Mouse (Mus musculus) heart, adult 11 months (tissue): ENCODE data around the gene Ogdhl.

Source experiments
- DNase-seq: peaks from one replicate; pipeline ENCODE4 v3.0.0; 2022

Gene Ogdhl

DNA sequence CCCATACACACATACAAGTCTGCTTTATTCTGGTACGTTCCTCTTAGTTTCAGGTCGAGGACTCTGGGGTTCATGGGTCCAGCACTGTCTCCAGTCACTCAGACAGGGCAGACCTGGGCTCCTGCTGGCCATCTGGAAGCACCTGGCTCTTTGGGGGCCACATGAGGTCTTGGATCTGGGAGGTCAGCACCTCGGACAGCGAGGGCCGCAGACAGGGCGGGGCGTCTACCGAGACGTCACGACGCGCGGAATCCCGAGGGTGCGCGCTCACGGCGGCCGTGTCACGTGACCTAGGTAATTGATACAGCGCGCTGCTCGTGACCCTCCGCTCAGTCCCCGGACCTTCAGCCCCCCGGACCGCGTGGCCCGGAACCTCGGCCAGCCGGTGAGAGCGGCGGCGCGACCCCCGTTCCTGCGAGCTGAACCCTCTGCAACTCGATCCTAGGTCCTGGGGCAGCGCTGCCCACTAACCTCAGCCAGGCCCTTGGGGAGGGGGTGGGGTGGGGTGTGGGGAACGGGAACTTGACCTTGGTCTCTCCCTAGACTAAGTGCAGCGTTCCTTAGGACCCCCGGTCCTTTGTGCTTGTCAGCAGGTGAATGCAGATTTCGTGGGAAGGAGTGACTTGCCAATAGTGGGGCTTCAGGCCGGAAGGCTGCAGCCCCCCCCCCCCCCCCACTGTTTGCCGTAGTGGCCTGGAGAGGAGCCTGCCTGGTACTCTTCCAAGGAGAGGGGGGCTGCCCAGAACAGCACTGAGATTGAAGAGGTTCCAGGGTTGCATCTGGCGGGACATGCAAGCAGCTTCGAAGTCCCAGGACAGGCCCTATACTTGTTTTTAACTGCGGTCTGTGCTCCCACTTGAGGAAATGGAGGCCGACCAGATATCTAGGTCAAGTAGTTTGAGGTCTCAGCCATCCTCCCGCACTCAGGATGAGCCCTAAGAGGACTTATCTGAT lies at the start of gene Ogdhl:
TSS of gene Ogdhl (plus strand) at position 288 of the 954 bp plus-strand sequence.
- DNase-seq: peak; percentile 93

DNA sequence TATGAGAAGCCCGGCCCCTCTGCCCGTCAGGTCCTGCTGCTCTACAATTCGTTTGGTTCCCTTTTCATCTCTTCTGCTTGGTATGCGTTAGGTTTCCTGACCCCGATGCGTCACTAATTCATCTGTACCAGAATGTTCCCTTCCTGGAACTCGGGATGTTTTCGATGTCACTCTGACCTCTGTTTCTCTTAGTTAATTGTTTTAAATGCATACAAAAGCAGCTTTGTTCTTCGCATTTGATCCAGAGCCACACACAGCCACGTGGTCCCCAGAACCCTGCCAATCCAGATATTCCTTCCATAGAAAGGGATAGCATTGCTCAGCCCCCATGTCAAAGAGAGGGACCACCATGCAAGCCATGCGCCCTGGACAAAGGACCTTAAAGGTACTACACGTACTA lies 20.2 kb upstream of the Ogdhl start:
- peak; percentile 45 for DNase-seq

DNA sequence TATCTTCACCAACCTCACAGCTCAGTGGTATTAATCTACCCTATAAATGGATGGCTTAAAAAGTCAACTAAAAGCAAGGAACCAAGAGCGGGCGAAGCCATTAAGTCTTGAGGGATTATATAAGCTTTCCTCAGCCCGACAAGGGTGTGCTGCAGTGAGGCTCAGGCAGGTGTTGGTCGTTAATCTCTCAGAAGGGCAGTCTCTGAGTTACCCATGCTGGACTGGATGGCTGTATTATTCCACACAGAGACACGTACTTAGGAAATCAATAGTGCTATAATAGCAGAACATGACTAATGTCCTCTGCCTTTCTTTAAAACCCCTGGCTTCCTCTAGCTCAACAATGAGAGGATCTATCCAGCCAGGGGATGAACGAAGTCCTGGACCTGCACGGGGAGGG lies 19.4 kb upstream of the Ogdhl start:
- DNase-seq: peak; percentile 42

- DNase-seq: peak; percentile 75
Measured at GRCm38 (mm10) chr14:32304921-32305320, 16.9 kb upstream of the Ogdhl start.

- peak; percentile 86 for DNase-seq
Measured at GRCm38 (mm10) chr14:32309876-32310275, 11.9 kb upstream of the Ogdhl start.

DNA sequence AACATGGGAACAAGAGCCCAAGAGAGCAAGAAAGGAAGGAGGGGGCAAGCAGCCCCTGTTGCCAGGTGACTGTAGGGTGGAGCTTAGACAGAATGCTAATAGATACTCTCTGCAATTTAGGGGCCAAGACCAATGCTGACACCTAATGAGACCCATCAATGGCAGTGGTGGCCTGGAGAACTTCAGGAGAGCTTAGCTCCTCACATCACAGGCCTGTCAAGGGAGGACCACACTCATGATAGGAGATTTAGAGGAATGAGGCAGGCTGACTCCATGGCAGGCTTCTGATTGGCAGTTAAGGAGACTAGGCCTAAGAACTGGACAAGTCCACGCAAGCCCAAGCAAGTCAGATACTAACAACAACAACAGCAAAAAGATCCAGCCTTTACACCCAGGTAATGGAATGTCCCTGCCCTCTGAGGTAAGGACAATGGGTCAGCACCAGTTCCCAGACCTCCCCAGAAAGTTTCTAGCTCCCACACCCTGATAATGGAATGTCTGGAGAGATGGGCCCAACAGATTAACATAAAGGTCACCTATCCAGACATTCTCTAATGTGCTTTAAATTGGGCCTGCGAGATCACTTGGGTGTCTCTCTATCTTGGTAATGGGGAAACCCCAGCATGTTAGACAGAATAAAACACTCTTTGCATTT lies 10.3 kb upstream of the Ogdhl start:
- DNase-seq: peak; percentile 76

GRCm38 (mm10) chr14:32317822-32318221 lies 4.0 kb upstream of the Ogdhl start:
- DNase-seq: peak; percentile 49

- peak; percentile 96 for DNase-seq
Measured at GRCm38 (mm10) chr14:32323221-32323620, 1.4 kb downstream of the Ogdhl start.

DNA sequence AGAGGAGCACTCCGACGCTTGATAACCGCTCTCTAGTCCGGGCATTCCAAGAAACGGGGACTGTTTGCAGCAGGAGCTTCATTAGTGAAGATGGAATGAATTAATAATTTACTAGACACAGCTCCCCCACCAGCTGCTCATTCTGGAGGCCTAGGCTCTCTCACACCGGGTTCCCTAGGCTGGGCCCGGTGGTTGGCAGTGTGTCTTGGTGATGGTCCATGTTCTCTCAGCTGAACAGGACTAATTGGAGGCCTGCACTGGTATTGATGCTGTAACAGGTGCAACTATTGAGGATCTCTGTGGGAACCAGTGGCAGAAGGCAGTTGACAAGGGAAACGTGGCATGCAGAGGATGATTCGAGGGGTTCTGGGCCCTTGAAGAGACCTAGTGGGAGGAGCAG lies 5.5 kb downstream of the Ogdhl start:
- DNase-seq: no peak

DNA sequence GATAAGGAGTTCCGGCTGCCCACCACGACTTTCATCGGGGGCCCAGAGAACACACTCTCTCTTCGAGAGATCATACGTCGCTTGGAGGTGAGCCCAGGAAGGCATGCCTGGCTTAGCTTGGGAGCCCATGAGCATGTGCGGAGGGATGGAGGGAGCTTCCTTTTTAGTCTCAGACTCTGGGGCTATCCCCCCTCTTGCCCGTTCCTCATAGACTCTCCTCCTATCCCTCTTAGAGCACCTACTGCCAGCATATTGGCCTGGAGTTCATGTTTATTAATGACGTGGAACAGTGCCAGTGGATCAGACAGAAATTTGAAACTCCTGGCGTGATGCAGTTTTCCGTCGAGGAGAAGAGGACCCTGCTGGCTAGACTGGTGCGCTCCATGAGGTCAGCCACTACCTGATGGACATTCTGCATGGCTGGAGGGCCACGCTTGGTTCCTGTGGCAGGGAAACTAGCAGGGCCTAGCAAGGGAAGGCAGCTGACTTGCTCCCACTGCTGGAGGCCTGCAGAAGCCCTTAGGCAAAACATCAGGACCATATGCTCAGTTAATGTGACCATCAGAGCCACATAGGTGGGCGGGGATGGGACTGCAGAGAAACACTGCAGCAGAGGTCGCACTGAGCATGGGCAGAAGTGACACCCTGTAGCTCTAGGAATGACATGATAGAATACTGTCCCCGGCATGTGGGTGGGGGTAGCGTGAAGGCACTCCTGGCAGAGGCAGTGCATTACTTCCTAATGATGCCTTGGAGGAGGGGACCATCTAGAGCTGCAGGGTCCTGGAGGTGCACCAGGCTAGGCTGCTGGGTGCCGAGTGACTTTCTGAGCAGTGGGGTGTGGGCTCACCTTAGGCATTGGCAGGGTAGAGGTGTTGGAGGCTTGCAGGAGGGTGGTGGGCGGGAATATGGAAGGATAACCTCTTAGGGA lies 11.0 kb downstream of the Ogdhl start:
- DNase-seq: peak; percentile 83

GRCm38 (mm10) chr14:32336021-32336420 lies 14.2 kb downstream of the Ogdhl start:
- peak; percentile 84 for DNase-seq

DNA sequence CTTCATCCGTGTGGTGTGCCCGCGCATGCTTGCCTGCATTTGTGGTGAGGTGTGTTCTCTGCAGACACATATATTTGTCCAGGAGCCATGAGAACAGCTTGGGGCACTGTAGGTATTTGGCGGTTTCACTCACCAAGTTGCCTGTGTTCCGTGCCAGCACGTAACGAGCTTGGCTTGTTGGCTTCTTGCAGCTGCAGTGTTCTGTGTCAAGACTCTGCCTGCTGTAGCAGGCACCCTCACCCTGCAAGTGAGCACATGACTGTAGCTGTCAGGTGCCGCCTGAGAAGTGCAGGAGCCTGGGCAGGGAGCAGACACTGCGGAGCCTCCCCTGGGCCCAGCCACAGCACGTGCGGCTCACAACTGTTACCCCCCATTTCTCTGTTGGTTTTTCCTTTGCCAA lies 14.7 kb downstream of the Ogdhl start:
- peak; percentile 93 for DNase-seq

DNA sequence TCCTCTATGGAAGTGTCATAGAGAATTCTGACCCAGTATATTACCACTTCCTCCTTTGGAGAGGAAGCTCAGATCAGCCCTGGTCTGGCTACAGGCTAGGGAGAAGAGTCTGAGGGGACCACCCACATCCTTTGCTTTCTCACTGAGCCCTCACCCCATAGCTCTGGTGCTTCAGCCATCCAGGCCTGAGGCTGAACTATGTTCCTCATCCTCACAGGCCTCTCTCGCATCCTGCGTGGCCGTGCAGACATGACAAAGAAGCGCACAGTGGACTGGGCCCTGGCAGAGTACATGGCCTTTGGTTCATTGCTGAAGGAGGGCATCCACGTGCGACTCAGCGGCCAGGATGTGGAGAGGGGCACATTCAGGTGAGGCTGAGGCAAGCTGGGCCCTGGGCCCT lies 20.0 kb downstream of the Ogdhl start:
- peak; percentile 68 for DNase-seq

- peak; percentile 70 for DNase-seq
Measured at GRCm38 (mm10) chr14:32344176-32344575, 22.4 kb downstream of the Ogdhl start.

DNA sequence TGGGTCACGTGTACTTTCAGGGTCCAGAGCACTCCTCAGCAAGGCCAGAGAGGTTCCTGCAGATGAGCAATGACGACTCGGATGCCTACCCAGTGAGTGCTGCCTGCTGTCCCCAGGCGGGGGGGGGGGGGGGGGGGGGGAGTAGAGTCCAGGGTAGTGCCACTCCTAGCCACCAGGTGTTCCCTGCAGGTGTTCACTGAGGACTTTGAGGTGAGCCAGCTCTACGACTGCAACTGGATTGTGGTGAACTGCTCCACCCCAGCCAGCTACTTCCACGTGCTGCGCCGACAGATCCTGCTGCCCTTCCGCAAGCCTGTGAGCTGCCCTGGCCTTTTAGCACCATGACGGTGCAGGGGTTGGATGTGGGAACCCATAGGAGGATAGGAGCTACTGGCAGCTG lies 22.9 kb downstream of the Ogdhl start:
- DNase-seq: no peak

DNA sequence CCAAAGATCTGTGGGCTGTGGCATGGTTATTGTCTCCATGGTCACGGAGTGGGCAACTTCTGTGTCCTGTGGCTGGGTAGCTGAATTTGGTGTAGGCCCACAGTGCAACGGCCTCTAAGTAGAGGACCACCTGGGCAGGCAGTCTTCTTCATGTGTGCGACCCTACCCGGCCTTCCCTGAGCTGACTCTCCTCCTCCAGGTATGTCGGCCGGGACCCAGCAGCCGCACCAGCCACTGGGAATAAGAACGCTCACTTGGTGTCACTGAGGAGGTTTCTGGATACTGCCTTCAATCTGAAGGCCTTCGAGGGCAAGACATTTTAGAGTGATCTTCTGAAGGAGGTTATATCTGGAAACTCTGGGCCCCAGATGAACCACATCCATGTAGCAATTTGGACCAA lies 25.5 kb downstream of the Ogdhl start:
- peak; percentile 81 for DNase-seq

- DNase-seq: peak; percentile 48
Measured at GRCm38 (mm10) chr14:32351181-32351920, 29.5 kb downstream of the Ogdhl start.

DNA sequence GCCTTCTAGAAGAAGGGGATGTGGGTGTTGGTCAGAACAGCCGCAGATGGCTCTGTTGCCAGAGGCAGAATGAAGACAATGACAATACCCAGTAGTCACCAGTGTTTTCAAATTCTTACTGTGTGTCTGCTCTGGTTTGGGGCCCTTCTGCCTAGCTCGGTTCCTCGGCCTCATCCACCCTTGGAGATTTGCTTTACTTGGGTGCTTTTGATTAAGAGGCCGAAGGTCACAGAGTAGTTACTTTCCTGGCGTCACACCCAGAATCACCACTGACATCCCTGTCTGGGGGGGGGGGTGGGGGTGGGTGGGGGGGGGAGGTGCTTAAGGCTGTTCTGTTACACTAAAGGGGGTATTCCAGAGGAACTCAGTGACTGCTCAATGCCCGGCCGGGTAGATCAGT lies 42.5 kb downstream of the Ogdhl start:
- no peak for DNase-seq

DNA sequence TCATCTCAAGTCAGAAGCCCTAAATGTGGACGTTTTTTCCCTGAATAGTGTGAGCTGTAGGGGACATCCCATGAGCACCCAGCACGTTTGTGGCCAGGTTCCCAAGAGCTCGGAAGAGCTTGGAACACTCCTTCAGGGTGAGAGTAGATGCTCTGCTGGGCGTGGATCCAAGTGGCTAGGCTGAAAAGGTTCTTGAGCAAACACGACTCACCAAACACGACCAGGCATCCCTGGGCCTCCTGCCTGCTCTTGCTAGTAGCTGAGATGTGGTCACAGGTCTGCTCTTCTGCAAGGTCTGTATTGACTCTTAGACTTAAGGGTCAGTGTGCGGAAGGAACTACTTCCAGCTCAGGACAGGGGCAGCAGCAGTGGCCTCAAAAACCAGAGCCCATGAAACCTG lies 47.9 kb downstream of the Ogdhl start:
- DNase-seq: no peak

- DNase-seq: no peak
Measured at GRCm38 (mm10) chr14:32372510-32372909, 50.7 kb downstream of the Ogdhl start.

DNA sequence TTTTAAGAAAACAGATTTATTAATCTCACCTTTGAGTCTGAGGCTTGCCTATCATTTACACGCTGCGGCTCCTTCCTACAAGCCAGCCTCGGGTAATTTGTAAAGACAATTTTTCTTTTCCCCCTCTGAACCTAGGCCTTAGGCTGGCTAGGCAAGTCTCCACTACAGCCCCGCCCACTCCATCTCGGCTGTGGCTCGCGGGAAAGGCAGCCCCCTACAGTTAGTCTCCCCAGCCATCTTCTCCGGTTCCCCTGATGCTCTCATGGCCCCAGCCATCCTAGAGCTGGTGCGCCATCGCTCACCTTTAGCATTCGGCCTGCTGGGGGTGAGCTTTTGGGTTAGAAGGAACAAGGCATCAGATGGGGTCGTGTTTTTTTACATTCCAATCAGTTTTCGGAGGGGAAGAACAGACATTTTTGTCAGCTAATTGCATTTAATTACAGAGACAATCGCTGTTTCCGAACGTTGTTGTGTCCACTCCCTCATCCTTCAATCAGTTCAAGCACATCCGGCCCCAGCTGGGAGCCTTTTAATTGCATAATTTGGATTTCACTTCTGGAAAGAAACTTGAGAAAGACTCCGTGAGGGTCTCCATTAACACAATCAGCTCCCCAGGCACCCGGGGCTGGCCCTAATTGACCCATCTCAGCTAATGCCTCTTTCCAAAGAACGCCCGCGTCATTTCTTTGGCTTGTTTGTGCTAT lies 57.7 kb downstream of the Ogdhl start:
- peak; percentile 77 for DNase-seq

DNA sequence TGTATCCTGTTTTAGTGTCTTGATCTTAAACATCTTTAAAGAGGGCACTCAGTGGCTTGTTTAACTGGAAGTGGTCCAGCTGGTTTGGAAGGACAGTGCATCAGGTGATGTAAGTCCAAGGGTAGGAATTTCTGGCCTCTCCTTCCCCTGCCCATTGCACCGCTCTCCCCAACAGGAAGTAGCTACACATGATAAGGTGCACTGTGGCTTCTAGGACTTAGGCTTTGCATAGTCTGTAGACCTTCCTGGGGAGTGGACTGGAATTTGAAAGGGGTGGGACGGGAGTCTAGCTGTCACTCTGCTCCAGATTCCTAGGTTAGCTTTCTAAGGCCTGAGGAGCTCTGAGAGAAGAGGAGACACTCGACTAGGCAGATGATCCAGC lies 58.3 kb downstream of the Ogdhl start:
- DNase-seq: no peak
